Mouse (Mus musculus) B cell, adult 62 days (primary cell): ENCODE results near the gene Fam47c. TPM values are rescaled to one million over a fixed set of nuclear protein-coding genes. Genes with fewer than 3 reads are reported as not detected.

ENCODE experiments used
- total RNA-seq: library from RNA; stranded (reverse); gene quantifications from 4 replicates; pipeline ENCODE4 v1.2.4, GENCODE M21; 2023

The Fam47c gene
- total RNA-seq, result not detected in 4 replicates

DNA sequence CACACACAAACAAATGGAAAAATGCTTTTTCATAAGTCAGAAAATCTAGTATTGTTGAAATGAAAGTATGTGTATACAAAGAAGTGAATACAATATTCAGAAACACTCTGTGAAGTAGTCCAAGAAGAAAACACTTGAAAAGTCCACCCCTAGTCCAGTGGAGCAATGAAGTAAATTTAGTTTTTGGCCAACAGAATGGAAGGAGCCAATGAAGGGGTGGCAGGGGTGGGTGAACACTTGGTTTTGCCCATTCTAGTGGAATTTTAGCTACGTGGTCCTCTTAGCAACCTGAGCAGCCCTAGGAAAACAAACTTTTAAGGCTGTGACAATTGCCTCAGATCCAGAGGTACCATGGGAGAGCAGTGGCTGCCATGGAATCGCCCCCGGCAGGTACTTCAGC is at the start of gene Fam47c:
TSS of gene Fam47c (plus strand) at position 301 of the 400 bp plus-strand sequence.

Other genes with a start within 250 kb of the Fam47c start
- gene Prrg1, start 153.9 kb upstream of the Fam47c start, total RNA-seq, result 0.24 to 1.1 TPM (median 0.72 TPM) in 4 replicates